Mouse (Mus musculus) myocyte (in vitro differentiated cells): ENCODE measurements around the gene Esrra. TPM values are rescaled to one million over a fixed set of nuclear protein-coding genes. Genes with fewer than 3 reads are reported as not detected.

Experiments used
- H3K27me3 ChIP-seq: one replicate; pipeline ENCODE4 v1.6.1; 2011; ENCODE audit not compliant: control insufficient read depth, insufficient read depth, insufficient read length
- H3K36me3 ChIP-seq: one replicate; pipeline ENCODE4 v1.6.1; 2011; ENCODE audit not compliant: control insufficient read depth, insufficient read depth
- H3K4me2 ChIP-seq: one replicate; pipeline ENCODE4 v1.6.1; 2011; ENCODE audit warnings: low read depth, control low read depth
- H3K4me3 ChIP-seq: one replicate; pipeline ENCODE4 v1.5.1; 2011; ENCODE audit warnings: mild to moderate bottlenecking, control low read depth, moderate library complexity
- H3K79me2 ChIP-seq: one replicate; pipeline ENCODE4 v1.6.1; 2011; ENCODE audit not compliant: control insufficient read depth, insufficient read depth
- H3ac ChIP-seq: one replicate; pipeline ENCODE4 v1.6.1; 2011; ENCODE audit not compliant: control insufficient read depth, insufficient read length
- CEBPB ChIP-seq: IDR thresholded peaks from 2 replicates; pipeline ENCODE4 v1.6.1; 2011; ENCODE audit warnings: mild to moderate bottlenecking, moderate library complexity; ENCODE audit not compliant: poor library complexity, insufficient read depth, severe bottlenecking
- E2F4 ChIP-seq: IDR thresholded peaks from one replicate; pipeline ENCODE4 v1.6.1; 2011; ENCODE audit warnings: mild to moderate bottlenecking, control low read depth, moderate library complexity; ENCODE audit not compliant: insufficient read depth
- MAX ChIP-seq: IDR thresholded peaks from one replicate; pipeline ENCODE4 v1.6.1; 2011; ENCODE audit warnings: low read depth, mild to moderate bottlenecking, control low read depth
- MYOD1 ChIP-seq, 3 experiments: IDR thresholded peaks; one replicate each; pipeline ENCODE4 v1.6.1; 2011; ENCODE audit warnings: control low read depth in 2 of 3, low read depth in 2 of 3, mild to moderate bottlenecking in 2 of 3, moderate library complexity in 1 of 3; ENCODE audit not compliant: insufficient read length in 2 of 3, control insufficient read depth in 1 of 3
- MYOG ChIP-seq, 3 experiments: IDR thresholded peaks; one replicate each; pipeline ENCODE4 v1.6.1; 2011; ENCODE audit warnings: control low read depth in 2 of 3, low read depth in 2 of 3, mild to moderate bottlenecking in 2 of 3; ENCODE audit not compliant: insufficient read length in 2 of 3, control insufficient read depth in 1 of 3, insufficient read depth in 1 of 3
- POLR2A ChIP-seq: IDR thresholded peaks from one replicate; pipeline ENCODE4 v1.6.1; 2011; ENCODE audit warnings: low read depth, mild to moderate bottlenecking, control low read depth, moderate library complexity; ENCODE audit not compliant: insufficient read length
- POLR2AphosphoS2 ChIP-seq: IDR thresholded peaks from one replicate; pipeline ENCODE4 v1.6.1; 2011; ENCODE audit warnings: low read depth, control low read depth; ENCODE audit not compliant: insufficient read length
- REST ChIP-seq: IDR thresholded peaks from one replicate; pipeline ENCODE4 v1.6.1; 2011; ENCODE audit warnings: mild to moderate bottlenecking, control low read depth, moderate library complexity; ENCODE audit not compliant: insufficient read depth, insufficient read length
- SRF ChIP-seq: IDR thresholded peaks from one replicate; pipeline ENCODE4 v1.6.1; 2011; ENCODE audit warnings: low read depth; ENCODE audit not compliant: control insufficient read depth, insufficient read length
- TCF12 ChIP-seq: IDR thresholded peaks from one replicate; pipeline ENCODE4 v1.6.1; 2011; ENCODE audit warnings: mild to moderate bottlenecking, control low read depth; ENCODE audit not compliant: poor library complexity, insufficient read depth, severe bottlenecking
- TCF3 ChIP-seq: IDR thresholded peaks from one replicate; pipeline ENCODE4 v1.6.1; 2011; ENCODE audit warnings: low read depth, control low read depth; ENCODE audit not compliant: insufficient read length
- USF1 ChIP-seq: IDR thresholded peaks from one replicate; pipeline ENCODE4 v1.6.1; 2011; ENCODE audit warnings: low read depth, mild to moderate bottlenecking, control low read depth, moderate library complexity
- polyA plus RNA-seq: library from polyadenylated mRNA; unstranded; fragments of >200 nt; fragmentation: generic; extraction: Trizol; gene quantifications from one replicate; pipeline ENCODE4 v1.2.1, GENCODE M21; 2012; ENCODE audit warnings: missing spikeins

Gene Esrra
- polyA plus RNA-seq, 1 experiment, result 52.7 TPM

DNA sequence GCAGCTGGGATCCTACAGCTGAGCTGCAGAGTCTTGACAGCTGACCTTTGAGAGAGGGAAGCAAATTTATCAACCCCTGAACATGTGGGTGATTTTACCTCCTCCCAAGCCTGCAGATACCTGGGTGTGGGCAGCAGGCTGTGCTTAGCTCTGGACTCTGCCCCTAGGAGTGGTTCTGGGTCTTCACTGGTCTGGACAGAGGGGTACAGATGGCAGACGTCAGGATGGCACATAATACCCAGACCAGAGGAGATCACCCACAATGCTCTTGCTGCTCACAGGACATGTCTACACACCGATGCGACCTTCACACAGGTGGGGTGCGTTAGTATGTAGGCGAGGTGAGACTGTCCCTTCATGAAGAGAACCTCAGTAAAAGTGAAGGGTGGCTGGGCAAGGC lies 27.9 kb upstream of the Esrra start:
- peak overlapping the region; percentile 86 for H3K4me3 ChIP-seq
- TF ChIP-seq MYOG (IDR thresholded peaks at IDR 0.05; ENCODE audit: control insufficient read depth in 1 of 3, insufficient read depth in 1 of 3, insufficient read length in 2 of 3, low read depth in 2 of 3) (no peak), MYOD1 (IDR thresholded peaks at IDR 0.05; ENCODE audit: control insufficient read depth in 1 of 3, insufficient read length in 2 of 3, low read depth in 2 of 3) (no peak), SRF (no peak), MAX (no peak), POLR2AphosphoS2 (peak; percentile 23)
- H3ac ChIP-seq, result no peak overlapping the region
- H3K79me2 ChIP-seq, result no peaks in the 10 kb centered on the region
- H3K27me3 ChIP-seq, result no peaks in the 10 kb centered on the region
- no peaks in the 10 kb centered on the region for H3K36me3 ChIP-seq
- H3K4me2 ChIP-seq, result no peak overlapping the region

DNA sequence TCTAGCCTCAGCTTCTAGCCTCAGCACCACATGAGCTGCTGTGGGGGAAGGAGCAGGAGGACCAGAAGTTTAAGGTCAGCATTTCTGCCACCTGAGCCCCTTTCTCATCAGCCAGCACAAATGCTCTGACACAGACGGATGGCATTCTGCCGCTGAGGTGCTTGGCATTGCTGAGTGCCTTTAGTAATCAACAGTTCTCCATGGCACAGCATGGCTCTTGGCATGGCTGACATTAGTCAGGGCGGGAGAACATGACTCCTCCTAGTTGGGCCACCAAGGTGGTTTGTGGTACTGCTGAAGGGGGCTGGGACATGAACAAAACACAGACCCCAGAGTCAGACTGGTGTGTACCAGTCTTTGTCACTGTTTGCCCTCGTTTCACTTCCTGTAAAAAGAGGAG lies 26.6 kb upstream of the Esrra start:
- Histone ChIP-seq H3K4me2 (no peak overlapping the region), H3K36me3 (no peaks in the 10 kb centered on the region), H3ac (no peak overlapping the region), H3K4me3 (no peak overlapping the region), H3K27me3 (no peaks in the 10 kb centered on the region), H3K79me2 (peaks cover 7% of the 10 kb centered on the region)
- TF ChIP-seq MYOD1 (IDR thresholded peaks at IDR 0.05; ENCODE audit: control insufficient read depth in 1 of 3, insufficient read length in 2 of 3, low read depth in 2 of 3) (no peak), USF1 (no peak), MAX (no peak), POLR2AphosphoS2 (no peak), TCF3 (no peak), SRF (no peak), MYOG (IDR thresholded peaks at IDR 0.05; ENCODE audit: control insufficient read depth in 1 of 3, insufficient read depth in 1 of 3, insufficient read length in 2 of 3, low read depth in 2 of 3) (no peak), REST (no peak), TCF12 (no peak), E2F4 (no peak), POLR2A (no peak), CEBPB (no peak)

DNA sequence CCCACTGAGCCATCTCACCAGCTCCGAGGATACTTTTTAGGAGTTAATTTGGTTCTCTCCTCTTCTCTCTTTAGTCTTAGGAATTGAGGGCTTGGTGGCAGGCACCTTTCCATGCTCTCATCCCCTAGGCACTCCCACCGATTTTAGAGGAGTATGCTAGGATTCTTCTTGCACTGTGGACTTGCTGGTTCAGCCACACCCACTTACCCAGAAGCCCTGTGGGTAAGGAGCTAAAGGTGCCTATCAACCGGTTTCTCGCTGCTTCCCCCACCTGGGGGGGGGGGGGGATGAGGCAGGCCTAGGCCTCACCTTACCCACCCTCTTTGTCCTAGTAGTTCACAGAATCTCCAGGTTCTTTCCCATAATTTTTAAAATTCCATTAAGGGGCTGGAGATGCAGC lies 26.1 kb upstream of the Esrra start:
- Histone ChIP-seq H3K4me3 (no peak overlapping the region), H3K27me3 (no peaks in the 10 kb centered on the region), H3K36me3 (no peaks in the 10 kb centered on the region), H3K4me2 (no peak overlapping the region), H3ac (no peak overlapping the region), H3K79me2 (peaks cover 10% of the 10 kb centered on the region)
- TF ChIP-seq TCF12 (no peak), MAX (no peak), REST (no peak)

DNA sequence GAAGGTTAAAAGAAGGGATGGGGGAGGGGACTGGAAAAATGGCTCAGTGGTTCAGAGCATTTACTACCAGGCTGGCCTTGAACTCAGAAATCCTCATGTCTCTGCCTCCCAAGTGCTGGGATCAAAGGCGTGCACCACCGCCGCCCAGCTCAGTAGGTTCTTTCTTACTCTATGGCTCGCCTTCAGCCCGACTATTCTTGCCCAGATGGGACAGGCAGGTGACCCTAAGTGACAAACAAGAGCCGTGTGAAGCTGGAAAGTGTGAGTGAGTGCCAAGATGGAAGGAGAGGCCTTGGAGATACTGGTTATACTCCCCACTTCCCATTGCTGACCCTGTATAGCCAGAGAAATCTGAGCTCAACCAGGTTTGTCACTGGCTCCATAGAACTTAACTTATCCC lies 22.1 kb upstream of the Esrra start:
- no peak for TF ChIP-seq USF1
- no peak for TF ChIP-seq E2F4
- TF ChIP-seq SRF, result no peak
- no peak for TF ChIP-seq MYOG (IDR thresholded peaks at IDR 0.05; ENCODE audit: control insufficient read depth in 1 of 3, insufficient read depth in 1 of 3, insufficient read length in 2 of 3, low read depth in 2 of 3)
- no peak for TF ChIP-seq POLR2AphosphoS2
- TF ChIP-seq CEBPB, result no peak
- no peak for TF ChIP-seq REST
- TF ChIP-seq MYOD1 (IDR thresholded peaks at IDR 0.05; ENCODE audit: control insufficient read depth in 1 of 3, insufficient read length in 2 of 3, low read depth in 2 of 3), result no peak
- TF ChIP-seq TCF3, result no peak
- TF ChIP-seq MAX, result no peak
- TF ChIP-seq POLR2A, result no peak
- no peak for TF ChIP-seq TCF12

DNA sequence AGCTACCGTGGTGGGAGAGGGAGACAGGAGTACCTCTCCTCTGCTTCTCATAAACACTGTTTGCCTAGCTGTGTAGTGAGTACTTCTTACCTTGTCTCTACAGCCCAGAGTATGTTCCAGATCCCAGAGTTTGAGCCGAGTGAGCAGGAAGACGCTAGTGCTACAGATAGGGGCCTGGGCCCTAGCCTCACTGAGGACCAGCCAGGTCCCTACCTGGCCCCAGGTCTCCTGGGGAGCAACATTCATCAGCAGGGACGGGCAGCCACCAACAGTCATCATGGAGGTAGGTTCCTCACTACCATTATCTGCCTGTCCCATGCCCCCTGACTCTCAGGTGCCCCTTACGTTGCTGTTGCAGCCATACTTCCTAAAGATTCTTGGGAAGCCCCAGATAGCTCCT lies 21.2 kb upstream of the Esrra start:
- TF ChIP-seq POLR2AphosphoS2 (no peak), REST (no peak), TCF12 (no peak), MAX (no peak)
- peak overlapping the region; percentile 13 for H3ac ChIP-seq
- H3K27me3 ChIP-seq, result no peaks in the 10 kb centered on the region
- H3K36me3 ChIP-seq, result no peaks in the 10 kb centered on the region
- H3K4me2 ChIP-seq, result peak overlapping the region; percentile 87
- H3K79me2 ChIP-seq, result peaks cover 14% of the 10 kb centered on the region
- H3K4me3 ChIP-seq, result peak overlapping the region; percentile 98

More for the DNA sequence above, 22.1 kb upstream of the Esrra start:
- no peak overlapping the region for H3K4me3 ChIP-seq
- no peaks in the 10 kb centered on the region for H3K27me3 ChIP-seq
- no peak overlapping the region for H3K4me2 ChIP-seq
- H3K36me3 ChIP-seq, result no peaks in the 10 kb centered on the region
- peaks cover 14% of the 10 kb centered on the region for H3K79me2 ChIP-seq
- no peak overlapping the region for H3ac ChIP-seq
